Mouse (Mus musculus): ENCODE measurements at regions not wholly inside any gene's neighbourhood (a gene's known extent, or its start where the extent isn't known, plus 50 kb on each side); places are given as distances from the start of the nearest gene placed in this dataset.
A peak's percentile ranks its signal among the peaks of the same experiment; 100 is the strongest.

- no peak for DNase-seq
Measured at GRCm38 (mm10) chr13:107620887-107621286, 423.4 kb upstream of the Smim15 start.

GRCm38 (mm10) chr13:107620210-107620609 is 424.0 kb upstream of the Smim15 start:
- DNase-seq = no peak

GRCm38 (mm10) chr13:107619430-107619927 is 424.8 kb upstream of the Smim15 start:
- no peak for DNase-seq

- no peak for DNase-seq
Measured at GRCm38 (mm10) chr13:107618796-107619429, 425.3 kb upstream of the Smim15 start.

GRCm38 (mm10) chr13:107618369-107618771 is 425.9 kb upstream of the Smim15 start:
- no peak for DNase-seq

- no peak for DNase-seq
Measured at GRCm38 (mm10) chr13:107617582-107617981, 426.7 kb upstream of the Smim15 start.

GRCm38 (mm10) chr13:107616775-107617174 is 427.5 kb upstream of the Smim15 start:
- DNase-seq = no peak

- DNase-seq = no peak
Measured at GRCm38 (mm10) chr13:107608996-107609503, 435.2 kb upstream of the Smim15 start.

- no peak for DNase-seq
Measured at GRCm38 (mm10) chr13:107607294-107607693, 437.0 kb upstream of the Smim15 start.

GRCm38 (mm10) chr13:107602149-107602548 is 442.1 kb upstream of the Smim15 start:
- DNase-seq = no peak

GRCm38 (mm10) chr13:107601132-107601439 is 443.2 kb upstream of the Smim15 start:
- no peak for DNase-seq

GRCm38 (mm10) chr13:107600331-107601131 is 443.7 kb upstream of the Smim15 start:
- DNase-seq = peak; percentile 8

GRCm38 (mm10) chr13:107599094-107599644 is 445.1 kb upstream of the Smim15 start:
- DNase-seq = no peak

- DNase-seq = no peak
Measured at GRCm38 (mm10) chr13:107598391-107598790, 445.9 kb upstream of the Smim15 start.

- no peak for DNase-seq
Measured at GRCm38 (mm10) chr13:107597217-107597616, 447.0 kb upstream of the Smim15 start.

- DNase-seq = no peak
Measured at GRCm38 (mm10) chr13:107596183-107596582, 448.1 kb upstream of the Smim15 start.

GRCm38 (mm10) chr13:107588399-107589002 is 455.7 kb upstream of the Smim15 start:
- DNase-seq = no peak

- no peak for DNase-seq
Measured at GRCm38 (mm10) chr13:107587678-107588077, 456.6 kb upstream of the Smim15 start.

- no peak for DNase-seq
Measured at GRCm38 (mm10) chr13:107585936-107586335, 458.3 kb upstream of the Smim15 start.

- no peak for DNase-seq
Measured at GRCm38 (mm10) chr13:107585353-107585752, 458.9 kb upstream of the Smim15 start.

GRCm38 (mm10) chr13:107578968-107579367 is 465.3 kb upstream of the Smim15 start:
- DNase-seq = no peak

GRCm38 (mm10) chr13:107577809-107578208 is 466.4 kb upstream of the Smim15 start:
- DNase-seq = no peak

- no peak for DNase-seq
Measured at GRCm38 (mm10) chr13:107577272-107577671, 467.0 kb upstream of the Smim15 start.
